Mouse (Mus musculus) cerebellum, postnatal 14 days (tissue): ENCODE results near the gene Apol7a.

Experiments used
- DNase-seq, 2 experiments: peaks; one replicate each; pipeline ENCODE4 v3.0.0; 2021; ENCODE audit warnings: mixed read lengths in 2 of 2

The Apol7a gene

GRCm38 (mm10) chr15:77344127-77345125 is 54.5 kb downstream of the Apol7a start:
- peak; percentile 58 to 67 for DNase-seq

- DNase-seq = peak; percentile 85 to 90
Observed at GRCm38 (mm10) chr15:77343527-77344091, 55.3 kb downstream of the Apol7a start.

GRCm38 (mm10) chr15:77342962-77343526 is 55.9 kb downstream of the Apol7a start:
- DNase-seq = no peak

- no peak for DNase-seq
Observed at GRCm38 (mm10) chr15:77342005-77342404, 56.9 kb downstream of the Apol7a start.

GRCm38 (mm10) chr15:77340581-77340980 is 58.3 kb downstream of the Apol7a start:
- DNase-seq = no peak

- DNase-seq = no peak
Observed at GRCm38 (mm10) chr15:77338924-77339429, 59.9 kb downstream of the Apol7a start.

GRCm38 (mm10) chr15:77338451-77338850 is 60.5 kb downstream of the Apol7a start:
- no peak for DNase-seq
